Mouse (Mus musculus): ENCODE data around the gene Zbtb40. TPM values are rescaled to one million over a fixed set of nuclear protein-coding genes. Genes with fewer than 3 reads are reported as not detected.
A peak's percentile ranks its signal among the peaks of the same experiment; 100 is the strongest.

Zbtb40 gene
- polyA plus RNA-seq, 2 experiments = 1.4 to 1.8 TPM

- Histone ChIP-seq H3K4me1 (replicated peaks; ENCODE audit: control insufficient read depth in 2 of 2, insufficient read depth in 2 of 2, low read length in 1 of 2) (no peaks in the 10 kb centered on the region), H3K27ac (no peak overlapping the region), H3K4me2 (ENCODE audit: low read depth) (no peak overlapping the region), H3K9me3 (ENCODE audit: control insufficient read depth, low read length) (no peaks in the 10 kb centered on the region), H3K9ac (replicated peaks) (no peak overlapping the region), H3K36me3 (replicated peaks; ENCODE audit: control insufficient read depth, insufficient read depth, low read depth) (no peaks in the 10 kb centered on the region), H3K4me3 (ENCODE audit: insufficient read depth in 1 of 2, low read depth in 2 of 2, low read length in 2 of 2) (no peak overlapping the region), H3K27me3 (ENCODE audit: control insufficient read depth, insufficient read depth, low read length) (no peaks in the 10 kb centered on the region)
- ATAC-seq (ENCODE audit: insufficient read depth) (no peak), DNase-seq (ENCODE audit: low read depth in 3 of 3, low spot score in 3 of 3) (no peak)
- TF ChIP-seq CTCF (IDR thresholded peaks at IDR 0.05; ENCODE audit: low read depth) (no peak), EP300 (IDR thresholded peaks at IDR 0.05; ENCODE audit: low read depth) (no peak)
- WGBS (ENCODE audit: insufficient replicate concordance) = 66% methylated on average over 6 of the region's 6 CpGs
Measured at GRCm38 (mm10) chr4:137065846-137066245, 17.2 kb upstream of the Zbtb40 start.

- H3K27ac ChIP-seq = no peak overlapping the region
- WGBS (ENCODE audit: insufficient replicate concordance) = 50% methylated on average over 3 of the region's 3 CpGs
- no peak overlapping the region for H3K9ac ChIP-seq (replicated peaks)
- no peaks in the 10 kb centered on the region for H3K27me3 ChIP-seq (ENCODE audit: control insufficient read depth, insufficient read depth, low read length)
- no peak overlapping the region for H3K4me3 ChIP-seq (ENCODE audit: insufficient read depth in 1 of 2, low read depth in 2 of 2, low read length in 2 of 2)
- ATAC-seq (ENCODE audit: insufficient read depth) (no peak), DNase-seq (ENCODE audit: low read depth in 3 of 3, low spot score in 3 of 3) (no peak)
- no peaks in the 10 kb centered on the region for H3K4me1 ChIP-seq (replicated peaks; ENCODE audit: control insufficient read depth in 2 of 2, insufficient read depth in 2 of 2, low read length in 1 of 2)
- H3K4me2 ChIP-seq (ENCODE audit: low read depth) = no peak overlapping the region
- H3K36me3 ChIP-seq (replicated peaks; ENCODE audit: control insufficient read depth, insufficient read depth, low read depth) = no peaks in the 10 kb centered on the region
- H3K9me3 ChIP-seq (ENCODE audit: control insufficient read depth, low read length) = no peaks in the 10 kb centered on the region
- no peak for TF ChIP-seq EP300 (IDR thresholded peaks at IDR 0.05; ENCODE audit: low read depth)
- TF ChIP-seq CTCF (IDR thresholded peaks at IDR 0.05; ENCODE audit: low read depth) = no peak
Measured at GRCm38 (mm10) chr4:137054932-137055331, 6.3 kb upstream of the Zbtb40 start.

GRCm38 (mm10) chr4:137053810-137054209 is 5.2 kb upstream of the Zbtb40 start:
- Histone ChIP-seq H3K9ac (replicated peaks) (no peak overlapping the region), H3K4me2 (ENCODE audit: low read depth) (no peak overlapping the region), H3K4me1 (replicated peaks; ENCODE audit: control insufficient read depth in 2 of 2, insufficient read depth in 2 of 2, low read length in 1 of 2) (peaks cover 0 to 2% of the 10 kb centered on the region in 2 experiments; a peak in 1 of 4 replicates), H3K27ac (no peak overlapping the region), H3K4me3 (ENCODE audit: insufficient read depth in 1 of 2, low read depth in 2 of 2, low read length in 2 of 2) (no peak overlapping the region), H3K9me3 (ENCODE audit: control insufficient read depth, low read length) (no peaks in the 10 kb centered on the region), H3K27me3 (ENCODE audit: control insufficient read depth, insufficient read depth, low read length) (no peaks in the 10 kb centered on the region), H3K36me3 (replicated peaks; ENCODE audit: control insufficient read depth, insufficient read depth, low read depth) (no peaks in the 10 kb centered on the region)
- DNase-seq (ENCODE audit: low read depth in 3 of 3, low spot score in 3 of 3) = no peak
- TF ChIP-seq EP300 (IDR thresholded peaks at IDR 0.05; ENCODE audit: low read depth) (no peak), CTCF (IDR thresholded peaks at IDR 0.05; ENCODE audit: low read depth) (no peak)
- no peak for ATAC-seq (ENCODE audit: insufficient read depth)
- WGBS (ENCODE audit: insufficient replicate concordance) = 60% methylated on average over 5 of the region's 5 CpGs

- DNase-seq (ENCODE audit: low read depth in 3 of 3, low spot score in 3 of 3) (no peak), ATAC-seq (ENCODE audit: insufficient read depth) (peak; percentile 74)
- H3K4me2 ChIP-seq (ENCODE audit: low read depth) = peak overlapping the region; percentile 64
- H3K4me1 ChIP-seq (replicated peaks; ENCODE audit: control insufficient read depth in 2 of 2, insufficient read depth in 2 of 2, low read length in 1 of 2) = peaks cover 3 to 8% of the 10 kb centered on the region in 2 experiments; a peak in 3 of 4 replicates
- H3K27ac ChIP-seq = no peak overlapping the region
- H3K9ac ChIP-seq (replicated peaks) = peak overlapping the region; percentile 84
- under 1% methylated on average over 52 of the region's 52 CpGs for WGBS (ENCODE audit: insufficient replicate concordance)
- TF ChIP-seq CTCF (IDR thresholded peaks at IDR 0.05; ENCODE audit: low read depth) = no peak
- H3K27me3 ChIP-seq (ENCODE audit: control insufficient read depth, insufficient read depth, low read length) = no peaks in the 10 kb centered on the region
- H3K36me3 ChIP-seq (replicated peaks; ENCODE audit: control insufficient read depth, insufficient read depth, low read depth) = no peaks in the 10 kb centered on the region
- no peaks in the 10 kb centered on the region for H3K9me3 ChIP-seq (ENCODE audit: control insufficient read depth, low read length)
- H3K4me3 ChIP-seq (ENCODE audit: insufficient read depth in 1 of 2, low read depth in 2 of 2, low read length in 2 of 2) = peak overlapping the region; percentile 83 to 96
Measured at GRCm38 (mm10) chr4:137047840-137048549, 606 bp downstream of the Zbtb40 start.

- TF ChIP-seq EP300 (IDR thresholded peaks at IDR 0.05; ENCODE audit: low read depth) (no peak), CTCF (IDR thresholded peaks at IDR 0.05; ENCODE audit: low read depth) (no peak)
- no peak overlapping the region for H3K27ac ChIP-seq
- WGBS (ENCODE audit: insufficient replicate concordance) = 80% methylated on average over 5 of the region's 5 CpGs
- H3K27me3 ChIP-seq (ENCODE audit: control insufficient read depth, insufficient read depth, low read length) = no peaks in the 10 kb centered on the region
- no peak overlapping the region for H3K4me2 ChIP-seq (ENCODE audit: low read depth)
- H3K9me3 ChIP-seq (ENCODE audit: control insufficient read depth, low read length) = no peaks in the 10 kb centered on the region
- H3K4me3 ChIP-seq (ENCODE audit: insufficient read depth in 1 of 2, low read depth in 2 of 2, low read length in 2 of 2) = no peak overlapping the region
- H3K4me1 ChIP-seq (replicated peaks; ENCODE audit: control insufficient read depth in 2 of 2, insufficient read depth in 2 of 2, low read length in 1 of 2) = peaks cover 3 to 8% of the 10 kb centered on the region in 2 experiments; a peak in 3 of 4 replicates
- ATAC-seq (ENCODE audit: insufficient read depth) (no peak), DNase-seq (ENCODE audit: low read depth in 3 of 3, low spot score in 3 of 3) (no peak)
- no peak overlapping the region for H3K9ac ChIP-seq (replicated peaks)
- no peaks in the 10 kb centered on the region for H3K36me3 ChIP-seq (replicated peaks; ENCODE audit: control insufficient read depth, insufficient read depth, low read depth)
Measured at GRCm38 (mm10) chr4:137046110-137046509, 2.5 kb downstream of the Zbtb40 start.
